Mouse (Mus musculus) fat pad, adult 2 months (tissue): ENCODE results near the gene S1pr4.

ENCODE experiments used
- DNase-seq: peaks from one replicate; pipeline ENCODE4 v3.0.0-alpha.2; 2011; ENCODE audit warnings: low read depth, low spot score; ENCODE audit errors: extremely low read depth

The S1pr4 gene

DNA sequence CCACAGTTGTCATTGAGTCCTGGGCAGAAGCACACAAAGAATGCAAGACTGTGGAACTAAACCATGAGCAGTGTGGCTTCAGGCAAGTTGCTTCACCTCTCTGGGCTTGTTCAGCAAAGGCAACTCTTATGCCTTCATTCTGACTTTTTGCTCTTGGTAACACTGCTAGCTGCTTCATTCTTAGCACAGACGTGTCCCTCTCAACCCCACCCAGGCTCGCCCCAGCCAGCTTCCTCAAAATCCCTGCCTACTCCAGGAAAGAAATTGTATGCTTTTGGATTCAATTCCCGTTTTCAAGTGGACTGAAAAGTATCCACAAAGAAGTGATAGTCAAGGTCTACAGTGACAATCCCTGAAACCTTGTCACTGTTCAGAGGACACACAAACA lies 20.0 kb upstream of the S1pr4 start:
- DNase-seq, result no peak

DNA sequence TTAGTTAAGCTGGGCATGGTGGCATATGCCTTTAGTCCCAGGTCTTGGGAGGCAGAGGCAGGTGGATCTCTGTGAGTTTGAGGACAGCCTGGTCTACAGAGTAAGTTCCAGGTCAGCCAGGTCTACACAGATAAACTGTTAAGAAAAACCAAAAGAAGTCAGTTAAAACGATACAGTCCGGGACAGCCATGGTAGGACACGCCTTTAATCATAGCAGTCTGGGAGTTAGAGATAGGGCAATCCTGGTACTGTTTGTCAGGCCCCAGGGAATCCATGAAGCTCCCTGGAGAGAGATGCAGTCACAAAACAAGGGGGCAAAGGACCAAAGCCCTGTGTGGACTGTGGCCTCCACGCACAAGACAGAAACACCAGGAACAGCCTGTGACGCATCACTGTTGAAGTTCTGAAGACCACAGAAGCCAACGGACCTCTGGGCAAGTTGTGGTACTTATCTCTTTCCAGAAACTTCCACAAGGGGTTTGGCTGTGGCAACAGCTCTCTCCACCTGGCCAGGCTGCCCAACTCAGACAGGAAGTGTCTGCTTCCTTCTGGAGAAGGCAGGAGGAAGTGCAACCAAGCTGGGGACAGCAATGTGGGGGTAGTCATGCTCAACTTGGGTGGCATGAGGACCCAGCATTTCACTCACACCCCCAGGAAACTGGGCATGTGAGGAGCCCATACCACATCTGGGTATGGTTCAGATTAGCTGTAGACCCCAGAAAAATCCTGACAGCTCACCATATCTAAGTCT lies 19.5 kb upstream of the S1pr4 start:
- no peak for DNase-seq

DNA sequence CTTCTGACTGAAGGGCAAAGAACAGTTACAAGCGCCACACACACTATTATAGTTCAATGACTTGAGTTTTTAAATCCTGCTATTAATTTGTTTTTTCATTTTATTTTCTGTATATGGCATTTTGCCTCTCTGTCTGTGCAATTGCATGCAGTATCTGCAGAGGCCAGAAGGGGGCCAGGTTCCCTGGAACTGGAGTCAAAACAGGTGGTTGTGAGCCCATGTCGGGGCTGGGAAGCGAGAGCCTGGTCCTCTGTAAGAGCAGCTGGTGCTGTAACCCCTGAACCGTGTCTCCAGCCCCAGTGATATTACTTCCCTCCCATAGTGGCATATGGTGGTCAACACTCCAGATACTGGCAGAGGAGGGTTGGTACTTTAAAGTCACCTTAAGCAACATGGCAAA lies 18.6 kb upstream of the S1pr4 start:
- no peak for DNase-seq

- no peak for DNase-seq
Observed at GRCm38 (mm10) chr10:81517227-81517626, 17.3 kb upstream of the S1pr4 start.

- DNase-seq, result no peak
Observed at GRCm38 (mm10) chr10:81513798-81514197, 13.9 kb upstream of the S1pr4 start.

DNA sequence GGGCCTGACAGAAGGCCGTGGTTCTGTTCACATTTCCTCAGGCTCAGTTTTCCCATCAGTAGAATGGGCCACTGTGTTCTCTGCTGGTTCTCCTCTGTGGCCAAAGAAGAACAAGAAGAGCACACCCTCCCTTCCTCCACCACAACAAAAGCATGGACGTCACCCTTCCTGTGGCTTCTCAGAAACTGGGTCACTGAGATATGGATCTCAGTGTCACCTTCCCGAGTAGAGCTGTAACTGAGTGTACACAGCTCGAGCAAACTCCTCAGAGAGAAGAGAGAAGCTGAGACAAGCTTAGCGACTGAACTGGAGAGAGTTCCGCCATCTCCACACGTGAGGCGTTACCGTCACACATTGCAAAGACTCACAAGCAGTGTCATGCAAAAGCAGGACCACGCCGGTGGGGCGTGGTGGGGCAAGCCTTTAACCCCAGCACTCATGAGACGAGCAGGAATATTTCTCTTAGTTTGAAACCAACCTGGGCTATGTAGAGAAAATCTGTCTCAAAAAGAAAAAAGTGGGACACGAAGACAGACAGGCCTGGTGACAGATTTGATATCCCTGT lies 10.4 kb upstream of the S1pr4 start:
- no peak for DNase-seq

DNA sequence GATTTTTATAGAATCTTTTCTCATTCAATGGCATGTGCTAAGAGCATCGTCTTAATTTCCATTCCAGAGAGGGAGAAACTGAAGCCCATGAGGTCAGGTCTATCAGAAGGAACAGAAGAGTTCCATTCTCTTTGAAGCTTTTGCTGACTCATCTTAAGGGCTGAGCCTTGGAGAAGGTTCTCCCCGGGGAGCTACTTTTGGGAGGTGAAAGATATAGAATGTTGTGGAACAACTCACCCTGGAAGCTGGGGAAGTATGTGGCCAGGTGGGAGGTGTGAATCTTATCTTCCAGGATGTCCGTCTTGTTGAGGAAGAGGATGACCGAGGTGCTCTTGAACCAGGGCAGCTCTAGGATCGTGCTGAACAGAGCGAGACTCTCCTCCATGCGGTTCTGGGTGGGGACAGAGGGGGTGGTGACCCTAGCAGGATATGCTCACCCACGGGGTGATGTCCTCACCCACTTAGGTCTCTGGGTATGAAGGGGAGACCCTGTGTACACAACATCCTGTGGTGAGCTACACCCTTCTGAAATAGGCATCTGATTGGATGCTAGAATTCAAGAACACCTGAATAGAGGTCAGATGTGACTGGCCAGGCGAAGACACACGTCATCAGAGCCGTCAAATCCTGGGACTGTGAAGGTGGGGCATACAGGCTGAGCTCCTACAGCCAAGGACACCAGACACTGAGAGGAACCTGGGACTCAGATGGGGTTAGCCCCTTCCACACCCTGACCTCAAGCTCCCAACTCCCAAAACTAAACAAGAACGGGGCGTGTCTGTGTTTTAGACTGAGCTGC lies 8.0 kb upstream of the S1pr4 start:
- DNase-seq, result no peak

DNA sequence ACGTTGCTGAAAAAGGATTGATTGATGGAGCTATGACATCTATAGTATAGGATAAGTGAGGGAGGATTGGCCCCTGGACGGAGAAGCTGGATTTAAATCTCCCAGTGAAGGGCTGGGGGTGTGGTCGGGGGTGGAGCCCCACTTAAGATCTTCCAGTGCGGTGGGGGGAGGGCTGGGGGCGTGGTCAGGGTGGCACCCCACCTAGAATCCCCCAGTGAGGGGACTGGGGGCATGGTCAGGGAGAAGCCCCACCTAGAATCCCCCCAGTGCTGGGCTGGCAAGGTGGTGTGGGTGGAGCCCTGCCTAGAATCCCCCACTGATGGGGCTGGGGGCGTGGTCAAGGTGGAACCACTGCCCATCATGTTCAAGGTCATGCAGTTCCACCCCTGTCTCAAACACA lies 7.2 kb upstream of the S1pr4 start:
- DNase-seq, result no peak

GRCm38 (mm10) chr10:81505016-81505664 lies 5.2 kb upstream of the S1pr4 start:
- DNase-seq, result no peak

GRCm38 (mm10) chr10:81502658-81503057 lies 2.7 kb upstream of the S1pr4 start:
- DNase-seq, result no peak

DNA sequence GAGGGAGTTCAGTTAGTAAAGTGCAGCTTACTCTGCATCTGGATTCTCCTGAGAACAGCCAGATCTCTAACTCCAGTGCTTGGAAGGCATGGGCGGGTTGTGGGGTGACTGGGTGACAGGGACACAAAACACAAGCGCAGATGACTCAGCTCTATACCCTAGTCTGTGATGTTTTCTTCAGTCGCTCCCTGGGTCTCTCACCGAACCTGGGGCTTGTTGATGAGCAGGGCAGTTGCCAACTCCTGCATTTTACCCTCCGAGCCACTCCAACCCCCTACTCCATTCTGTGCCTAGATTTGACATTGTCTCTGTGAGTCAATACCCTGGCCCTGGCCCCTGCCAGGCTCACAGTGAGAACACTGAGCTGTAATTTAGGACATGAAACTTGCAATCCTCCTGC lies 1.9 kb upstream of the S1pr4 start:
- no peak for DNase-seq

GRCm38 (mm10) chr10:81499250-81499901 lies 556 bp downstream of the S1pr4 start:
- no peak for DNase-seq

GRCm38 (mm10) chr10:81498316-81499249 lies 1.3 kb downstream of the S1pr4 start:
- no peak for DNase-seq

DNA sequence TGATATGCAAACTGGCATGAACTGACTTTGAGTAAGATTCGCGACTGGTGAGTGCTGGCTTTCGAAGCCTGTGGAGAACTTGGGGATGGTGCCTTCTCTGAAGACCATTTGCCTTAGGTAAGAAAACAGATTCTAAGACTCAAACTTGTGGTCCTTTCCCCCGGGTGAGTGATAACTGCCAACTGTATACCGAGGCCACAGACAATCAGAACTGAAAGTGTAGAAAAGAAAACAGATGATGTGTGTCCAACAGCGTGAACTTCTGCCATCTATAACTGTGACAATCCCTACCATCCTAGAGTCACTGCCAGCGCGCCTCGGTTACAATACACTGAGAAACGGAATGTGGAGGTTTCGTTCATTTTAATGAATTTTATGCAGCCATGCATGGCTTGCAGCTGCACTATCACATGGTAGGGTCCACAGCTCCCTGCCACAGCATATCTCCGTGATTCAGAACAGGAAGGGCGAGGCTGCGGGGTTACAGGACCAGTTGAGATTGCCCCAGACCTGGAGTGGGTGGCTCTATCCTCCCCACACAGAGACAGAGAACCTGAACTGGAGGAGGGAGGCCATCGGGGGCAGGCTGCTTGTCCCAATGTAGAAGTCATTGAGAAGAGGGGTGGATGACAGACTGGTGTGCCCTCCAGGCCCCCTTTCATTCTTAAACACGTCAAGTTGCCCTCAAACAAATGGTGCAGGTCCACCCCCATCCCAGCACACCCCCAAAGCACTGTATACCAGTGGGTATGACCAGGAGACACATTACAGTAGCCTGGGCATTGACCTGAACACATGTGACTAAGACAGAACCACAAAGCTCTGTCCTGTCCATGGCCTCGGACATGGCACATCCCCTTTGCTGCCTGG lies 2.3 kb downstream of the S1pr4 start:
- no peak for DNase-seq

DNA sequence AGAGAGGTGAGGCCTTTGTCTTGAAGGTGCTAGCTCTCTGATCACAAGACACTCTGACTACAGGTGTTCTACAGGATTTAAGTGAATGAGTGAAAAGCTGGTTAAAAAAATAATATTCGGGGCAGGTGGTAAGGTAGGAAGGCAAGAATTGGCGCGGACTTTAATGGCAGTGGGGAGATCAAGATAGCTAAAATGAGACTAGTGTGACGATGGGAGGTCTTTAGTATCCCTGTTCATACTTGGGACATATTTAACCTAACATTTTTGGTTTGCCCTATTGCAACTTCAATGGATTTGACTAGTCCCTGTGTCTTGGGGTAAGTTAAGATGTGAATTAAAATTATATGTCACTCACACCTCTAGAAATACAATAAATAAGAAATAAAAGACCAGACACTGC lies 3.0 kb downstream of the S1pr4 start:
- DNase-seq, result no peak

- DNase-seq, result peak; percentile 83
Observed at GRCm38 (mm10) chr10:81496264-81496901, 3.5 kb downstream of the S1pr4 start, which contains the start of gene Ncln. Gene Ncln (minus strand): TSS chr10:81496392.

DNA sequence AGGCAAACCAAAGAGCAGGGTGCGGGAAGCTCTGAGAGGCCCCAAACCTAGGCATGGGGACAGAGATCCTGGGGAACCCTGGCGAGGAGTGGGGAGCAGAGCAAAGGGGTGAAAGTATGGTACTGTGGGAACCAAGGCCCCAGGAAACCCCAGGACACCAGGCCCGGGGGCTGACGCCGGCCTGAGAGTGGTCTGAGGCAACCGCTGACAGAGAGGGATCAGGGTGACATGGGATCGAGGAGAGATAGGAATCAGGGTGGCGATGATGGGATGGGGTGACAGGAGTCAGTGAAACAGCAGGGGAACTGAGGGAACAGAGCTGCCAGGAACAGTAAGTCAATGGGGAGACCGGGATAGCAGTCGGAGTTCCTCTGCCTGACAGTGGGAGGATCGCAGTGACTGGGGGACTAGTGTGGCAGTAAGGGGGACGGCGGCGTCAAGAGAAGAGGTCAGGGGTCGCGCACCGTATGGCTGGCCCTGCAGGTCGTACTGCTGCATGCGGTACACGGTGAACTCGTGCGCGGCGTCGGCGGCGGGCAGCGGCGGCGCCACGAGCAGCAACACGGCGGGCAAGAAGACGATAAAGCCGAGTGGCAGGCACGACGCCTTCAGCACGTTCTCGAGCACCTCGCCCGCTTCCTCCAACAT lies 4.2 kb downstream of the S1pr4 start:
- no peak for DNase-seq

DNA sequence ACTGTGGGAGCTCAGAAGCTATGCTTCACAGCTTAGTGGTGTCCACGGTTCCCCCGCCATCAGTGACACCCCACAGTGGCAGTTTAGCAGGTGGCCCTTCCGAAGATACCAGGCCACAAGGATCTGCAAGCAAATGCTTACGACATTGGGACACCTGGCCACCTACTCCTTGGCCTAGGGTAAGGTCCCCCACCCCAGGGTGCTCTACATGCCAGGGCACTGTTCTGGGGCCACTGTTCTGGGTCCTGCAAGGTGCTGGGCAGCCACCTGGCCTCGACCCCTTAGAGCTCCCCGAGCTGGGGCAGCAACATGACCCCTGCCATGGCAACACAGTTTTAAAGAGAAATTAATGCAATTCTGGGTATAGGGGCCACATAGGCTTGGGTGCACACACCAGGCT lies 4.8 kb downstream of the S1pr4 start:
- no peak for DNase-seq
